Mouse (Mus musculus) cerebellum, postnatal 4 days (tissue): ENCODE results near the gene Eif2b3.

Experiments
- DNase-seq, 2 experiments: peaks; one replicate each; pipeline ENCODE4 v3.0.0; 2022; ENCODE audit warnings: low spot score in 2 of 2, mixed read lengths in 1 of 2

Eif2b3 gene

GRCm38 (mm10) chr4:117019206-117020134, at the start of gene Eif2b3:
Gene Eif2b3, plus strand, starts transcription at chr4:117019402.
- DNase-seq: peak; percentile 58 to 84

DNA sequence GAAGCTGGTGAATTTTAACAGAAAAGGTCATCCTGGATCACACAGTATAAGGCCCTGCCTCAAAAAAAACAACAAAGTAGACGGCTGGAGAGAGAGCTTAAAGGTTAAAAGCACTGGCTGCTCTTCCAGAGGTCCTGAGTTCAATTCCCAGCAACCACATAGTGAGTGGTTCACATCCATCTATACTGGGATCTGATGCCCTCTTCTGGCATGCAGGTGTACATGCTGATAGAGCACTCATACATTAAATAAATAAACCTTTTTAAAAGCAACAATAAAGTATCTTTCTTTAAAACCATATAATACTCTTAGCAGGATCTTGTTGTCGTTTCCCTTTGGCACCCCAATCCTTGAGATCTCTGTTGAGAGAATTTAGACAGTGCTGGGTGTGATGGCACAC, 42.7 kb upstream of the Eif2b3 start:
- DNase-seq: no peak

GRCm38 (mm10) chr4:116985681-116986080, 33.5 kb upstream of the Eif2b3 start:
- DNase-seq: no peak

DNA sequence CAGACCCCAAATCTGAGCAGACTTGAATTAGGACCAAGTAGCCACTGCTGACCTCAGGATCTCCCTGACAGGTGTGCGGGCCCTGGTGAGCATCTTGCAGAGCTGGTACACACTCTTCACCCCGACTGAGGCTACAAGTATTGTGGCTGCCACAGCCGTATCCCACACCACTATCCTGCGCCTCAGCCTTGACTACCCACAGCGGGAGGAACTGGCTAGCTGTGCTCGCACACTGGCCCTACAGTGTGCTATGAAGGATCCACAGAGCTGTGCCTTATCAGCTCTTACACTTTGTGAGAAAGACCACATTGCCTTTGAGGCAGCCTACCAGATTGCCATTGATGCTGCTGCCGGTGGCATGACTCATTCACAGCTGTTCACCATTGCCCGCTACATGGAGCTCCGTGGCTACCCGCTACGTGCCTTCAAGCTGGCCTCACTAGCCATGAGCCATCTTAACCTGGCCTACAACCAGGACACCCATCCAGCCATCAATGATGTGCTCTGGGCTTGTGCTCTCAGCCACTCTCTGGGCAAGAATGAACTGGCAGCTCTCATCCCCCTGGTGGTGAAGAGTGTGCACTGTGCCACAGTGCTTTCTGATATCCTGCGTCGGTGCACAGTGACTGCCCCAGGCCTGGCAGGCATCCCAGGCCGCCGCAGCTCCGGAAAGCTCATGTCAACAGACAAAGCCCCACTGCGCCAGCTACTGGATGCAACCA, 32.6 kb upstream of the Eif2b3 start:
- DNase-seq: peak; percentile 57 to 85

DNA sequence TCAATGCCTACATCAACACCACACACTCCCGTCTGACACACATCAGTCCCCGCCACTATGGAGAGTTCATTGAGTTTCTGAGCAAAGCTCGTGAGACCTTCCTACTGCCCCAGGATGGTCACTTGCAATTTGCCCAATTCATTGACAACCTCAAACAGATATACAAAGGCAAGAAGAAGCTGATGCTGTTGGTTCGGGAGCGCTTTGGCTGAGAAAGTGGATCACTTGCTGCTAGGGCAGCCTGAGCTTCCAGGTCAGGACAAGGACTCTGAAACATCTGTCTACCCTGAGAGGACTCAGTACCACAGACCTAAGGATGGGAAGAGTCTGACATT, 32.1 kb upstream of the Eif2b3 start:
- DNase-seq: no peak

DNA sequence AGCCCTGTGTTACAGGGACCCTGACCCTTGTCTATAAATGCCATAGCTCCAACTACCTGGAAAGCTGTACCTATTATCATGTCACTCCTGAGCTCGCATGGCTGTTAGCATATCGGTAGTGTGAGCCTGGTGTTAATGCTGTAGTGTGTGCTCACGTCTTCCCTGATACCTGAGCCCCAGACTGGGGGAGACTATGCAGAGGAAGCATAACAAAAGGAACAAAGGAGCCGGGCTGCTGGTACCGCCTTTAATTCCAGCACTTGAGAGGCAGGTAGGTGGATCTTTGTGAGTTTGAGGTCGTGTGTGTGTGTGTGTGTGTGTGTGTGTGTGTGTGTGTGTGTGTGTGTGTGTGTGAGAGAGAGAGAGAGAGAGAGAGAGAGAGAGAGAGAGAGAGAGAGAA, 29.5 kb upstream of the Eif2b3 start:
- no peak for DNase-seq

DNA sequence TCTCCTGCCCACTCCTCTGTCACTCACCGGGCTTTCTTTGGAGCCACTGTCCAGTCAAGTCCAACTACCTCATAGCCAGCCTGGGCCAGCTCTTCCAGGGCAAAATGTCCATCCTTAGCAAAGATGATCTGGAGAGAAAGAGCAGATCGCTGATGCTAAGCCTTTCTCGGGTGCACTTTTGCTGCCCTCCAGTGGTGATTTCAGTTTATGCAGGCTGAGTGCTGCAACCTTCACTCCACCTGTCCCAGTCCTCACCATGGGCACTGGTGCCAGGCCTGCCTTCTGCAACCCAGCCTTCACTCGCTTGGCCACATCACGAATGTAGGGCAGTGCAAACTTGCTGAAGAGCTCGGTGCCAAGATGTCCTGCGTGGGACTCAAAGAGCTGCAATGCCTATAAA, 27.8 kb upstream of the Eif2b3 start:
- DNase-seq: peak; percentile 81 to 89

DNA sequence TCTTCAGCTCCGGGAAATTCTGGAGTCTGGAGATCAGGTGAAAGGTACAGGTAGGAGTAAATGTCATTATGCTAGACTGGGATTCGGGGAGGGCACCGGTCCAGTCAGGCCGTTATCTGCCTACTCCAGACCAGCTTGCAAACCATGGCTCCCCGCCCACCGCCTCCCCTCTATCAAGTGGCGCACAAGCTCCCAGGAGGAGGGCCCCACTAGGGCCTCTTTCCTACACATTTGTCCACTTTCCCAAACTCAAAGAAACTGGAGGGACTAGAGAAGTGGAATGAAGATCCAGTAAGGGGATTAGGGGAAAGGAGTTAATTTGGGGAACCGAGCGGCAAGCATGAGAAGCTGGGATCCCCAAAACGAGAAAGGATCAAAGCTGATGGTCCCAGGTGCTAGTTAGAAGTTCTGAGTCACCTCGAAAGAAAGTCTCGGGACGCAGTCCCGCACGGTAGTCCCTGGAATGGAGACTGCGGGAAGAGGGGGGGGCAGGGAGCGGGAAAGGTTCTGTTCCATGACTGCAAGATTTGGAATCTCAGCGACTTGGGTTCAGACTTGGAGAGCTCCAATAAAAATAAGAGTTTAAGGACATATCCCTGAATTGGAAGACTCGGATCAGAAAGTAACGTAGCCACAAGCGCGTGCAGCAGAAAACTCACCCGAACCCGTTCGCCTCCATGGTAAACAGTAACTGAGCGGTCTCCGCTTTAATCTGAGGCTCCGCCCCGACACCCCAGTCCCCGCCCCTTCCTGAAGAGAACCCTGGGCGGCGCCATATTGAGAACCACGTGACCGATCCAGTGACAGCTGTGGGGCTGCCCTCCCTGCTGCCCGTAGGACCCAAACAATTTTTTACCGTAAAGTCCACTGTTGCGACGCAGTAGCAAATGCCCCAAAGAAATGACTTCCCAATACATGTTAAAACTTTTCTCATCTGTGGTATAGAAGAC, 25.3 kb upstream of the Eif2b3 start, which contains the start of gene Urod:
Gene Urod (minus strand): TSS at position 742 of the 950 bp plus-strand sequence.
- peak; percentile 84 to 89 for DNase-seq

DNA sequence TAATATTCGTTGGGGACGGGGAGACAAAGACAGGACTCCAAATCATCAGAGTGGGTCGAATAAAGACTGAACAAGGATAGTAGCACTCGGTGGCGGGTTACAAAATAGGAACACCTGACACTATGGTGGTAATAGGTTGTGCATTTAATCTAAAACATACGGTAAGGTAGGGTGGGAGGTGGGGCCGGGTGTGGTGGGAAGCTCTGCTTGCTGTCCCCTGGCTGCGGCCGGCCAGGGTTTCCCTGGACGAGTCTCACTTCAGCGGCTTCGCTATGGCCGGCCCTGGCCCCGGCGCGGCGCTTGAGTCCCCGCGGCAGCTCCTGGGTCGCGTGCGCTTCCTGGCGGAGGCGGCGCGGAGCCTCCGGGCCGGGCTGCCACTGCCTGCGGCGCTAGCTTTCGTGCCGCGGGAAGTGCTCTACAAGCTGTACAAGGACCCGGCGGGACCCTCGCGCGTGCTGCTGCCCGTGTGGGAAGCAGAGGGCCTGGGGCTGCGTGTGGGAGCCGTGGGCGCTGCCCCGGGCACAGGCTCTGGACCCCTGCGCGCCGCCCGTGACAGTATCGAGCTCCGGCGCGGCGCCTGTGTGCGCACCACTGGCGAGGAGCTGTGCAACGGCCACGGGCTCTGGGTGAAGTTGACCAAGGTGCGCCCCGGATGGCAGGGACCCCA, 23.9 kb upstream of the Eif2b3 start, which contains the start of gene Hectd3:
Gene Hectd3 (plus strand): TSS at position 187 of the 667 bp plus-strand sequence.
- DNase-seq: peak in 1 of 2 experiments; percentile 54

- DNase-seq: peak in 1 of 2 experiments; percentile 64
These were observed 23.4 kb upstream of the Eif2b3 start for GRCm38 (mm10) chr4:116995798-116996135.

DNA sequence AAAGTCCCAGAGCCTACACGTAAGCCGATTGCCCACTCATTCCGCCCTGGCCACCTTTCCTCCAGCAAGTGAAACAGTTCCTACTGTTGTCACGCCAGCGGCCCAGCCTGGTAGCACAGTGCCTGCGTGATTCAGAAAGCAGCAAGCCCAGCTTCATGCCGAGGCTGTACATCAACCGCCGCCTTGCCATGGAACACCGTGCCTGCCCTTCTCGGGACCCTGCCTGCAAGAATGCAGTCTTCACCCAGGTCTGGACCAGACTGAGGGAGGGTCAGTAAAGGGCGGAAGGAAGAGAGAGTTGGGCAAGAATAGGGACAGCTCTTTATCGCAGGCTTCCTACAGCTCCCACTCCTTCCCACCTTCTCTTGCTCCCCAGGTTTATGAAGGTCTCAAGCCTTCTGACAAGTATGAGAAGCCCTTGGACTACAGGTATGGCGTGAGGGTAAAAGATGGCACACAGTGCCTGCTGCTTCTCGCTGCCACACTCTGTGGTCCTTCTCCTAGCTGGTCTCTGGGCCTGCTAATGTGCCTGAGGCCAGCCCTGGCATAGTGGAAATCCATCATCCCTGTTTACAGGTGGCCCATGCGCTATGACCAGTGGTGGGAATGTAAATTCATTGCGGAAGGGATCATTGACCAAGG, 19.6 kb upstream of the Eif2b3 start:
- DNase-seq: no peak

- no peak for DNase-seq
These were observed 17.2 kb upstream of the Eif2b3 start for GRCm38 (mm10) chr4:117001957-117002356.

DNA sequence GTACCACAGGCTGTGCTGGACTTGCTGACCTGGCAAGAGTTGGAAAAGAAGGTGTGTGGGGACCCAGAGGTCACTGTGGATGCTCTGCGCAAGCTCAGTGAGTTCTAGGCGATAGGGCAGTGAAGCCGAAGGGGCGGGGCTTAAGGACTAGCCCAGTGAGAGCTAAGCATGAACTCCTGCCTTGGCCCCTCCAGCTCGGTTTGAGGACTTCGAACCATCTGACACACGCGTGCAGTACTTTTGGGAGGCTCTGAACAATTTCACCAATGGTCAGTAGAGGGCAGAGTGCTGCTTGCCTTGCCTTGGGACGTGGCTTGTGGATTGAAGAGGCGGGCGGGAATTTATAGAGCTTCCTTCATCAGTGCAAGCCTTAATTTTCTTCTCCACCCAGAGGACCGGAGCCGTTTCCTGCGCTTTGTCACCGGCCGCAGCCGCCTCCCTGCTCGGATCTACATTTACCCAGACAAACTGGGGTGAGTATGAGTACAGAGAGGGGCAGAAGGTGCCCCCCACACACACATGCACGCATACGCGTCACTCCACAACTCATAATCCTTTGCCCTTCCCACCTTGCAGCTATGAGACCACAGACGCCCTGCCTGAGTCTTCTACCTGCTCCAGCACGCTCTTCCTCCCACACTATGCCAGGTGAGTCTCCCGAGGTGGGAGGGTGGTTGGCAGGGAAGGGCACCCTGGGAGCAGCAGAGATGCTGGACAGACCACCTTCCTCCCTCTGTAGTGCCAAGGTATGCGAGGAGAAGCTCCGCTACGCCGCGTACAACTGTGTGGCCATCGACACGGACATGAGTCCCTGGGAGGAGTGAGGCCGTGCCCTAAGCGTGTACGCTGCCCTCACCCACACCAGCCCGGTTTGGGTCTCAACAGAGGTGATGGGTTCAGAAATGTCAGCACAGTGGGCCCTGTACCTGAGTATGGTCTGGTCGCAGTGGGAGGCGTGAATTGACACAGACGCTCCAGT, 16.4 kb upstream of the Eif2b3 start:
- peak in 1 of 2 experiments; percentile 68 for DNase-seq

- DNase-seq: no peak
These were observed 14.6 kb upstream of the Eif2b3 start for GRCm38 (mm10) chr4:117004649-117005048.

DNA sequence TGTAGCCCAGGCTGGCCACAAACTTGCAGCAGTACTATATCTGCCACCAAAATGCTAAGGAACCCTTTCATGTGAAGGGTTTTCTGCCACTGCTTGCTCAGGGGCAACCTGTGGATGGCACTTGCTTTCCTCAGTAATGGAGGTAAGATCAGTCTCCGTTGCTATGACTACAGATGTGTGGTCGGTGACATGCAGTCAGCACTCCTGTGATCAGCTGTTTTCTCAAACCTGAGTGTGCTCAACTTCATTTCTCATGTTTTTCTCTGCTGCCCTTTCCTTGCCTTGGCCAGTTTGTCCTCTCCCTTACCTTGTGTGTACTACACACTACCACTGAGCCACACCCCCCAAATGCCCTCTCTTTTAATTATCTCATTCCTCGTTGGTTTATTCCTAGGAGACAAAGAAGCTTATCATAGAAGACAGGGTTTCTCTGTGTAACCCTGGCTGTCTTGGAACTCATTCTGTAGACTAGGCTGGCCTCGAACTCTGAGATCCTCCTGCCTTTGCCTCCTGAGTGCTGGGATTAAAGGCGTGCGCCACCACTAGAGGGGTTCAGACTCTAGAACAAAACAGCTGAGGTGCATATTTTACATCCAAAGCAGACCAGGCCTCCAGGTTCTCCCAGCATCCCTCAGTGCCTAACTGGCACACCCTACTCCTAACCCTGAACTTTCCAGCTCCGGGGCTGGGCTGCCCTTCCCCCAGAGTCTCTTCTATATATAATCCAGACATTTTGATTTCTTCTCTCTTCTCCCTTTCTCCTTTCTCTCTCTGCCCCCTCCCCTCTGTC, 13.4 kb upstream of the Eif2b3 start:
- no peak for DNase-seq

DNA sequence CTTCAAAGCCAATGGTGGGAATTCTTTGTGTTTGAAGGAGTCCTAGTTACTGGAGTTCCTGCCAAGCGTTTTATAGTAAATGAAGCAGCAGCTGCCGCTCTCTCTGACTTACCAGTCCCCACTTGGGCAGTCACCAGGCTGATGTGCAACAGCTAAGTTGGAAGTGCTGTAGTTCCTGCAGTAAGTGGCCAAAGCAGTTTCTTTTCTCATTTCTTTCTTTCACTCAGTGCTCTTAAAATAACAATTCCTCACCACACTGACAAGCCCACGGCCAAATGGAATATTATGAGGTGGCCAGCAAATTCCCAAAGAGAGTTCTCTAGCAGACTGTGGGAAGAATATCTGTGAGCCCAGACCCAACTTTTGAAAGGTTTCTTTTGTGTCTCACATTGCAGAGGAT, 12.1 kb upstream of the Eif2b3 start:
- DNase-seq: no peak

DNA sequence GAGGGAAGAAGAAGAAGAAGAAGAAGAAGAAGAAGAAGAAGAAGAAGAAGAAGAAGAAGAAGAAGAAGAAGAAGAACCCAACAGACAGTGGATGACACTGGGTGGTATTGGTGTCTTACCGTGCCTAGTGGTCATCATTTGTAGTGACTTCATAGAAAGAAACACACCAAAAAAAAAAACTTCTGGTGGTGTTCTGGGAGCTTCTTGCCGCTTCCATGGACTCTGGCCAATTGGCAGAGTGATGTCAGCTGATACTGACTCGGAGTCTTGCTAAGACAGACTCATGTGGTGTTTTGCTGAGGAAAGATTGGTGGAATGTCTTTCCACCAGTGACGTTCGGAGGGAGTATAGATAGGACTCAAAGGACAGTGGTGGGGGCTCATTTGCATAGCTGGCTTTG, 9.0 kb upstream of the Eif2b3 start:
- DNase-seq: no peak

GRCm38 (mm10) chr4:117013596-117013995, 5.6 kb upstream of the Eif2b3 start:
- DNase-seq: no peak
